Mouse (Mus musculus) ovary, postnatal 36 days (tissue): ENCODE data around the gene Pkd2.
A peak's percentile ranks its signal among the peaks of the same experiment; 100 is the strongest.
"Not testable (repeated sequence)": the region's sequence is repeated elsewhere in the genome, so short reads cannot be mapped to it uniquely, and the experiment has no call there.

Source experiments
- DNase-seq: peaks from one replicate; pipeline ENCODE4 v3.0.0; 2022; ENCODE audit warnings: low spot score, mixed read lengths

Pkd2 gene

GRCm38 (mm10) chr5:104458832-104459705, at the start of gene Pkd2:
Pkd2 (plus strand) TSS chr5:104459450.
- peak; percentile 85 for DNase-seq

GRCm38 (mm10) chr5:104415999-104416398, 43.3 kb upstream of the Pkd2 start:
- DNase-seq, result no peak

GRCm38 (mm10) chr5:104417028-104417427, 42.2 kb upstream of the Pkd2 start:
- DNase-seq, result no peak

- DNase-seq, result no peak
Measured at GRCm38 (mm10) chr5:104417721-104418120, 41.5 kb upstream of the Pkd2 start.

- no peak for DNase-seq
Measured at GRCm38 (mm10) chr5:104422039-104422438, 37.2 kb upstream of the Pkd2 start.

GRCm38 (mm10) chr5:104423861-104424260, 35.4 kb upstream of the Pkd2 start:
- DNase-seq, result no peak

GRCm38 (mm10) chr5:104425949-104426348, 33.3 kb upstream of the Pkd2 start:
- no peak for DNase-seq

- peak; percentile 13 for DNase-seq
Measured at GRCm38 (mm10) chr5:104432886-104433285, 26.4 kb upstream of the Pkd2 start.

- DNase-seq, result no peak
Measured at GRCm38 (mm10) chr5:104433968-104434565, 25.2 kb upstream of the Pkd2 start.

GRCm38 (mm10) chr5:104434835-104435301, 24.4 kb upstream of the Pkd2 start, which contains the start of gene Spp1:
Spp1 (plus strand) TSS chr5:104435118.
- no peak for DNase-seq

GRCm38 (mm10) chr5:104436406-104437076, 22.7 kb upstream of the Pkd2 start:
- DNase-seq, result no peak

GRCm38 (mm10) chr5:104442396-104442795, 16.9 kb upstream of the Pkd2 start:
- no peak for DNase-seq

- no peak for DNase-seq
Measured at GRCm38 (mm10) chr5:104442850-104443249, 16.4 kb upstream of the Pkd2 start.

- DNase-seq, result peak; percentile 45
Measured at GRCm38 (mm10) chr5:104446156-104446555, 13.1 kb upstream of the Pkd2 start.

- DNase-seq, result not testable (repeated sequence)
Measured at GRCm38 (mm10) chr5:104448346-104448745, 10.9 kb upstream of the Pkd2 start.

- no peak for DNase-seq
Measured at GRCm38 (mm10) chr5:104449491-104449890, 9.8 kb upstream of the Pkd2 start.

- no peak for DNase-seq
Measured at GRCm38 (mm10) chr5:104453075-104453474, 6.2 kb upstream of the Pkd2 start.

GRCm38 (mm10) chr5:104454564-104454963, 4.7 kb upstream of the Pkd2 start:
- no peak for DNase-seq

GRCm38 (mm10) chr5:104459706-104460455, 631 bp downstream of the Pkd2 start:
- DNase-seq, result peak; percentile 58

- DNase-seq, result no peak
Measured at GRCm38 (mm10) chr5:104460456-104460838, 1.2 kb downstream of the Pkd2 start.

- no peak for DNase-seq
Measured at GRCm38 (mm10) chr5:104460856-104461255, 1.6 kb downstream of the Pkd2 start.

- no peak for DNase-seq
Measured at GRCm38 (mm10) chr5:104465279-104465678, 6.0 kb downstream of the Pkd2 start.
